Mouse (Mus musculus) lung, adult 18-20 months (tissue): Measurements from ENCODE around the gene Lrp1.

ENCODE experiments used
- DNase-seq, 2 experiments: peaks; one replicate each; pipeline ENCODE4 v3.0.0; 2022; ENCODE audit warnings: mixed read lengths in 2 of 2

Gene Lrp1

GRCm38 (mm10) chr10:127496156-127496555 lies 124.8 kb downstream of the Lrp1 start:
- no peak for DNase-seq

DNA sequence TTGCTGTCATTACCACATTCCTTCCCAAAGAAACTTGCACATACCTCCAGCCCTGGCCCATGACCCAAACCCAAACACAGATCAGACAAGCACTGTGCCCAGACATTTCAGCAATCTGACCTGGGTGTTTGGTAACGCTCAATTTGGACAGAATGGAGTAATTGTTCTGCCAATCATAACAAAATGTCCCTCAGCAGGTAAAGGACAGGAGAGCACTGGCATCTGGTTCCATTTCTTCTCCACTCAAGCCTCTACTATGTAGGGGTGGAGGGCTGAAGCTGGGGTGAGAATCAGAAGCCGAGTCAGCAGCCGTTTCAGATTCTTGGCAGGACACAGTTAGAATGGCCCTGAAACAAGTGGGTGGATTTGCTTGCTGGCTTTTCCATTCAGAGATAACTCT lies 128.8 kb downstream of the Lrp1 start:
- DNase-seq: no peak

DNA sequence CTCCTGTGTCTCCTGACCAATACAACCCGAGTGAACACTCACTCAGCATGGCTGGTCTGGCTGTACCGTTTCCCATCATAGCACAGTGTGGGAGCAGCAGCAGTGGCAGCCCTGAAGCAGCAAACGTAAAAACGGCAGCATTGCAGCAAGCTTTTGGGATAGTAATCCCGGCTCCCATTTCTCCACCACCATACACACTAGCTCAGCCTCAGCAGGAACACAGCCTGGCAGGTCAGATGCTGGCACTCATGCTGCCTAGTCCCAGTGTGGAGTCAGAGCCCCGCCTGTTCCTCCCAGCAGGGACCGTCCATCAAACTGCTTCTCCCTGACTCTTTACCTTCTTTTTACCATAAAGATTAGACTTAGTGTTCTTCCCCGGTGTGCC lies 129.8 kb downstream of the Lrp1 start:
- no peak for DNase-seq

DNA sequence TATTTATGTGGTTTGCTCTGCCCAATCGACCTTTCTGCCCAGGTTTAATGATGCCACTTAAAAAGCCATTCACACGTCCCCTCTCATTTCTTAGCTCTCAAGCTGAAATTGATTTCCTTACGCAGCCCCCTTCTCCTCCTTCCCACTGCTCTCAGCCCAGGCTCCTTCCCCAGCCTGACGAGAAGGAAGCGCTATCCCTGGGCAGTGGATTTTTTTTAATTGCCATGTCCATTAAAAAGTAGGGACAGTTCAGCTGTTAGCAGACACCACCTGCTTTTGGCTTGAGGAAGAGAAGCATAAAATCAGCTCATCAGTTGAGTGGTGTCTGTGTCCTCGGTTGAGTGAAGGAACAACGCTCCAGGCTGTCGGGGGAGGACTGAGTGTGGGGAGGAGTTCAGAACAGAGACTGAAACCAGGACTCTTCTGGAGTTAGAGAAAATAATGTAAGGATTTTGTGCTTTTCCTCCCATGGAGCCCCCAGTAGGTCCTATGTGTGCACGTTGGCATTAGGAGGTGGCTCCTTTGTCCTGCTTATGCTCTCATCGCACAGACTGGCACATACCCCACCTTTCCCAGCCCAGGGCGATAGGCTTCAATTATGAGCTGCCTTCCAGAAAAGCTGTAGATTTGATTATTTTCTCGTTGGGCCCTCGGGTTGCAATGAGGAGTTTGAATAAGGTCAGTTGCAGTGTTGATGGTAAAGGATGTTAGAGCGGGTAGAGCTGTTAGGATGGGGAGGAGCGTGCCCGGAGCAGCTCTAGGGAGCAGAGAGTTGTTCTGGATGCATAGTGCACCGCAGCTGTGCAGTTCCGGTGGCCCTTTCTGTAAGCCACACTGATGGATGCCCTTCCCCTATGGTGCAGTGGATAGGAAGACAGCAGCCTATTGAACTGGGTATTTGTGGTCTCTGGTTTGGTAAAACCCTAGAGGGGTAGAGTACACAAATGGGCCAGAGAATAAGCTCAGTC lies 130.5 kb downstream of the Lrp1 start:
- no peak for DNase-seq

DNA sequence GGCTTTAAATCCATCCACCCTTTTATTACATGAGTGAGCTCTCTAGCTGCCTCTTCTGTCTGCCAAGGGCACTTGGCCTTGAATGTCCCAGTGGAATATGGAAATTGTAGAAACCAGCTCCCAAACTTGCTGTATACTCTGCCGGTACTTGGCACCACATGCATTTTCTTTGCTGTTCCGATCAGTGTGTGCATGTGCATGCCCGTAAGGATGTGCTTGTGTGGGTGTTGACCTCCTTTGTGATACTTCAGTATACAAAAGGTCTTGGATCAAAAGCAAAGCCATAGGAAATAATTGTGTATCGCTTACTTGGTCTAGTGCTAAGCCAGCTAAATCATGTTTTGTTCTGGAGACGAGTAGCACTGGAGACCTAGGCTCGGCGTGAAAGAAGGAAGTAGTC lies 132.1 kb downstream of the Lrp1 start:
- DNase-seq: no peak
